Mouse (Mus musculus) liver, embryonic 14.5 days (tissue): ENCODE data around the gene Ly6g5c. TPM values are rescaled to one million over a fixed set of nuclear protein-coding genes. Genes with fewer than 3 reads are reported as not detected.

Experiments used
- ATAC-seq: fragments of 200-750 bp; cut with Nextera tagmentation; 2 replicates; pipeline ENCODE4 v1.8.0; 2017; ENCODE audit warnings: moderate number of reproducible peaks, mild to moderate bottlenecking, moderate library complexity; ENCODE audit not compliant: insufficient read depth
- DNase-seq, 3 experiments: peaks; one replicate each; pipeline ENCODE4 v3.0.0-alpha.2; 2012 to 2013; ENCODE audit warnings: low read depth in 3 of 3, low spot score in 3 of 3
- H3K27ac ChIP-seq: fragments of 300-500 bp; sonication (generic); 2 replicates; pipeline ENCODE4 v1.5.1; 2014; ENCODE audit warnings: moderate library complexity, mild to moderate bottlenecking, control low read depth, inconsistent platforms
- H3K27me3 ChIP-seq: fragments of 300-500 bp; sonication (generic); 2 replicates; pipeline ENCODE4 v1.6.1; 2014; ENCODE audit warnings: mild to moderate bottlenecking, low read length, moderate library complexity; ENCODE audit not compliant: control insufficient read depth, insufficient read depth
- H3K36me3 ChIP-seq: fragments of 300-500 bp; sonication (generic); replicated peaks from 2 replicates; pipeline ENCODE4 v1.6.1; 2014; ENCODE audit warnings: low read depth; ENCODE audit not compliant: control insufficient read depth, insufficient read depth
- H3K4me1 ChIP-seq, 2 experiments: fragments of 200-500 bp in 1 of 2; fragments of 300-500 bp in 1 of 2; sonication (generic) in 1 of 2; replicated peaks; 2 replicates each; pipeline ENCODE4 v1.6.1; 2012 to 2014; ENCODE audit warnings: antibody characterized with exemption in 1 of 2, inconsistent platforms in 1 of 2, low read length in 1 of 2; ENCODE audit not compliant: control insufficient read depth in 2 of 2, insufficient read depth in 2 of 2
- H3K4me2 ChIP-seq: fragments of 300-500 bp; sonication (generic); 2 replicates; pipeline ENCODE4 v1.6.1; 2014; ENCODE audit warnings: low read depth, mild to moderate bottlenecking, control low read depth, moderate library complexity
- H3K4me3 ChIP-seq, 2 experiments: fragments of 200-500 bp in 1 of 2; fragments of 300-500 bp in 1 of 2; sonication (generic) in 1 of 2; 2 replicates each; pipeline ENCODE4 v1.5.1; 2012 to 2014; ENCODE audit warnings: low read depth in 2 of 2, low read length in 2 of 2, mild to moderate bottlenecking in 2 of 2, control low read depth in 1 of 2, inconsistent platforms in 1 of 2, moderate library complexity in 1 of 2; ENCODE audit not compliant: insufficient read depth in 1 of 2
- H3K9ac ChIP-seq: fragments of 300-500 bp; sonication (generic); replicated peaks from 2 replicates; pipeline ENCODE4 v1.6.1; 2014; ENCODE audit warnings: mild to moderate bottlenecking, control low read depth, moderate library complexity
- H3K9me3 ChIP-seq: fragments of 300-500 bp; sonication (generic); 2 replicates; pipeline ENCODE4 v1.6.1; 2016; ENCODE audit warnings: low read length, mixed read lengths; ENCODE audit not compliant: control insufficient read depth
- CTCF ChIP-seq: IDR thresholded peaks from 2 replicates; pipeline ENCODE4 v1.5.1; 2016; ENCODE audit warnings: antibody characterized with exemption, low read depth, control low read depth
- EP300 ChIP-seq: IDR thresholded peaks from 2 replicates; pipeline ENCODE4 v1.6.1; 2016; ENCODE audit warnings: antibody characterized with exemption, low read depth
- WGBS: fragments of 180-500 bp; shearing (Covaris S2); extraction: QIAGEN DNeasy Blood & Tissue Kit; methylation state at CpG from one replicate; pipeline ENCODE4 v1.1.7; 2014; ENCODE audit not compliant: insufficient replicate concordance; 5-methylcytosine and 5-hydroxymethylcytosine counted together
- polyA plus RNA-seq, 2 experiments: library from polyadenylated mRNA; depleted of rRNA in 1 of 2; stranded (reverse) in 1 of 2; unstranded in 1 of 2; fragments of >200 nt; fragmentation: Nextera tagmentation in 1 of 2; extraction: Ambion mirVana in 1 of 2; gene quantifications; 2 replicates each; pipeline versions ENCODE4 v1.2.1 to v1.2.3; 2012 to 2014

Ly6g5c gene
- polyA plus RNA-seq, 2 experiments = not detected

DNA sequence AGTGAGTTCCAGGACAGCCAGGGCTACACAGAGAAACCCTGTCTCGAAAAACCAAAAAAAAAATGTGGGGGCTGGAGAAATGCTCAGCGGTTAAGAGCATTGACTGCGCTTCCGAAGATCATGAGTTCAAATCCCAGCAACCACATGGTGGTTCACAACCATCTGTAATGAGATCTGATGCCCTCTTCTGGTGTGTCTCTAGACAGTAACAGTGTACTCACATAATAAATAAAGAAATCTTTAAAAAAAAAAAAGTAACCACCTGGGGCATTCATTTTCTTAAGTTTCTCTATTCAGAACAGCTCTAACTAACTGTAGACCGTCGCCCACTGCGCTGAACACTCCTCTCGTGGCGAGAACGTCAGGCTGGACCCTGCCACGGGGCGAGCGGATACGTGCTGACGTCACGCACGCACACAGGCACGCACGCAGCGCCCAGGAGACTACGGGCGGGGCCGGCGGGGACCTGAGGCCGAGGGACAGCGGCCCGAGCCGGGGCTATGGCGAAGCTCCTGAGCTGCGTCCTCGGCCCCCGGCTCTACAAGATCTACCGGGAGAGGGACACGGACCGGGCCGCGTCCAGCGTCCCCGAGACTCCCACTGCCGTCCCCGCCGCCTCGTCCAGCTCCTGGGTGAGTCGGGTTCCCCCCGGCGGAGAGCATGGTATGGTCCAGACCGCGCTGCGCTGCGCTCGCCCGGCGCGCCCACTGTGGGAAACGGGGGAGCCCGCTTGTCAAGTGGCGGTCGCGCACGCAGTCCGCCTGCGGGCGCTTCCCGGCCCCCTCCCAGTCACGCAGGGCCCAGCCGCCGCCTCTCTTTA, 19.0 kb upstream of the Ly6g5c start, which contains the start of gene Abhd16a:
Gene Abhd16a (plus strand): TSS at position 439 of the 820 bp plus-strand sequence.
- Histone ChIP-seq H3K4me3 (peak within 1 kb of the TSS; percentile 66 to 70), H3K4me1 (peaks cover 15 to 18% of the 10 kb centered on the region in 2 experiments), H3K9me3 (no peaks in the 10 kb centered on the region), H3K27ac (peak within 1 kb of the TSS; percentile 75), H3K36me3 (peaks cover 6% of the 10 kb centered on the region; the same call in 1 of the 2 replicates), H3K4me2 (peak within 1 kb of the TSS; percentile 96), H3K27me3 (no peaks in the 10 kb centered on the region), H3K9ac (peak within 1 kb of the TSS; percentile 86)
- TF ChIP-seq CTCF (peak; percentile 22), EP300 (no peak)
- DNase-seq = peak; percentile 82 to 87 (median 83)
- 3% methylated on average over 60 of the region's 67 CpGs for WGBS
- peak; percentile 97 for ATAC-seq

DNA sequence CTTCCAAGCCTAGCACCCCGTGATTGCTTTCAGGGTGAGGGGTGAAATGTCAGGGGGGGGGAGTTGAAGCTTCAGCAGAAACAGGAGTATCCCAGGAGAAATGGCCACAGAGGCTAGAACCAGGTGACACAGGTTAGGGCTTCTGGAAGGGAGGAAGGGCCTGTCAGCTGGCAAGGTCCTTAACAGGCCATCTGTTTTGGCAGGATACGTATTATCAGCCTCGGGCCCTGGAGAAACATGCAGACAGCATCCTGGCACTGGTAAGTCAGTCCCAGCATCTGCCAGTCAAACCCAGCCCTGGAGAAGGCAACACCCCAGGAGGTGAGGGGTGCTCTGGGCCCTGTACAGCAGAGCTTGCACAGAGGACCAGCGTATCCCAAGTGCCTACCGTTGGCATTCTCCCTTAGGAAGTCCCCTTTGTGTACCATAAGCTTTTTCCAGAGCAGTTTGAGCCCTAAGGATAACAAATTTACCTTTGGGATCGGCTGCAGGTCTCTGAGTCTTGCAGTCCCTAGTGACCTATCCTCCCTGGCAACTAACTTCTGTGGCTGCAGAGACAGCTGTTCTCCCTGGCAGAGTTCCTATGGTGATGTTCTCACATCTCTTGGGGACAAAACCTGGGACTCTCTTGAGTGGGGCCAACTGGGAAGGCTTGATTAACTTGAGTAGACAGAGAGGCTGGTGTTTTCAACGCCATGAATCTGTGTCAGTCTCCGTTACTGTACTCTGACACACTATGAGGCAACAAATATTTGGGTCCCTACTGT, 17.7 kb upstream of the Ly6g5c start:
- Histone ChIP-seq H3K4me3 (peak overlapping the region; percentile 66 to 70), H3K4me1 (peaks cover 14% of the 10 kb centered on the region in 2 experiments), H3K4me2 (peak overlapping the region; percentile 96), H3K9ac (peak overlapping the region; percentile 86), H3K27me3 (no peaks in the 10 kb centered on the region), H3K36me3 (peaks cover 14% of the 10 kb centered on the region), H3K9me3 (no peaks in the 10 kb centered on the region), H3K27ac (peak overlapping the region; percentile 75)
- DNase-seq (peak; percentile 64 to 69 (median 65)), ATAC-seq (peak; percentile 48)
- peak; percentile 74 for TF ChIP-seq EP300
- TF ChIP-seq CTCF = no peak
- WGBS = 52% methylated on average over 8 of the region's 8 CpGs

- WGBS = 81% methylated on average over 14 of the region's 14 CpGs
- Histone ChIP-seq H3K9ac (no peak overlapping the region), H3K4me1 (peaks cover 10% of the 10 kb centered on the region in 2 experiments), H3K4me2 (no peak overlapping the region), H3K9me3 (no peaks in the 10 kb centered on the region), H3K36me3 (peaks cover 28% of the 10 kb centered on the region), H3K27me3 (no peaks in the 10 kb centered on the region), H3K27ac (no peak overlapping the region), H3K4me3 (no peak overlapping the region)
- TF ChIP-seq CTCF (no peak), EP300 (no peak)
- no peak for DNase-seq
- no peak for ATAC-seq
Observed at GRCm38 (mm10) chr17:35092403-35093198, 15.5 kb upstream of the Ly6g5c start.

DNA sequence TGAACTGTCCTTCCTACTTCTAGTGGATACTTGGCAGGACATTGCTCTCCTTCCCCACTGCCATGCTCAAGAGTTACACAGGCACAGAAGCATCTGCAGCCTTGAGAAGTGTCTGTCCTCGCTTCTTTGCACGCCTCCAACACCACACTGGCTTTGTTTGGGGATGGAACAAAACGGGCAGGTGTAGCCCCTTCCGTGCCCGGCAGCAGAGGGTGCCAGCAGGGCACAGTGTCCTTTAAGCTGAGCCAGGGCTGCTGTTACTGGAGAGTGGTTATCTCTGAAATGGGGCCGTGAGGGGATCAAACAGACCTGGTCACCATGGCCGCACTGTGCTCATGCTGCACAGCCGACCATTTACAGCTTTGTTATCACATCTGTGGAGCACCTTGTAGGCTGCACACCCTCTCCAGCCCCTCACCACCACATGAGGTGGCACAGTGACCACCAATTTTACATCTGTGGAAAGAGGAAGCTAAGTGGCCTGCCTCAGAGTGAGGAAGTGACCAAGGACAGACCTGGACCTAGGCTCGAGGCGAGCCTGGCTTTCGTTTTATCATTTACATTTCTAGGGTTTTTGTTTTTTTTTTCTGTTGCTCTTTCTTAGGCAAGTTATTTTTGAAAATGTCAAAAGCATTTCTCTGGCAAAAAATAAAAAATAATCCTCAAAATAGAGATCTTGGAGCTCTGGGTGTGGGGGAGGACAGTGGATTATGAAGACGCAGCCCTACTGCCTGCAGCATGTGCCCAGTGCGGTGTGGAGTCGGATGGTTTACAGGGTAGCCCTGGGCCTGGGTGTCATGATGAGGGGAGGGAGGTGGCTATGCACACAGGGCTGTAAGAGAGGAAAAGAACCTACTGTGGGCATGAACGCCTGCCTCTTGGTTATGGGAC, 13.4 kb upstream of the Ly6g5c start:
- Histone ChIP-seq H3K36me3 (peaks cover 38% of the 10 kb centered on the region), H3K9me3 (no peaks in the 10 kb centered on the region), H3K9ac (no peak overlapping the region), H3K4me1 (peaks cover 10% of the 10 kb centered on the region in 2 experiments), H3K27me3 (no peaks in the 10 kb centered on the region), H3K4me3 (no peak overlapping the region), H3K4me2 (no peak overlapping the region), H3K27ac (no peak overlapping the region)
- no peak for DNase-seq
- no peak for ATAC-seq
- TF ChIP-seq CTCF = no peak
- TF ChIP-seq EP300 = no peak
- WGBS = 76% methylated on average over 15 of the region's 15 CpGs
